Mouse (Mus musculus): Measurements from ENCODE around the gene Ubtf. TPM values are rescaled to one million over a fixed set of nuclear protein-coding genes. Genes with fewer than 3 reads are reported as not detected.
A peak's percentile ranks its signal among the peaks of the same experiment; 100 is the strongest.

The Ubtf gene
- total and polyA plus RNA-seq, 3 experiments, result 14.9 to 59.4 (median 52.5) TPM

DNA sequence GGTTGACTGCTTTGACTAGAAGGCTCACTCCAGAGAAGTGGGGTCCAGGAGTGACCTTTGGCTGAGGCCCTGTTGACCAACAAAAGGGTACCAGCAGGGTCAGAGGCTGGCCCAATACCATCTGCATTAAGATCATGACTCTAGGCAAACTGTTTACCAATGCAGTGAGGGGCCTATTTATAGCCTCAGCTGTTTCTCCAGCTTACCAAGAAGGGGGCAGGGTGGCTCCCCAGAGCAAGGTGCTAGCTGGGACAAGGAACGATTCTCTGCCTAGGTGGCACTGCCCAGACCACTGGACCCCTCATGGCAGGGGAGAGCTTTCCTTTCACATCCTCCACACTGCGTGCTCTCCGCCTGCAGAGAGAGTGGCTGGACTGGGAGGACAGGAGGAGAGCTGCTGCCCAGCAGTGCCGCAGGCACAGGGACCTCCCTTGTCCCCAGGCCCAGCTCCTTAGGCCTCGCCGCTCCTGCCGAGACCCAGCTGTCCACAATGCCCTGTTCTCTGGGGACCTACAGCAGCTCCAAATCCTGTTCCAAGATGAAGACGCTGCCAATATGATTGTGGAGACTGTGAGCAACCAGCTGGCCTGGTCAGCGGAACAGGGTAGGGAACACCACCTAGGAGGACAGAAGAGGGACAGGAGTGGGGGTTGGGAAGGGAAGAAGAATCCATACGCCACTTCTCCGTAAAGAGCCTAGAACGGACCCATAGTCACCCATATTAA lies 50.9 kb downstream of the Ubtf start, which contains the start of gene Asb16:
Gene Asb16, plus strand, starts transcription at position 224 of the 725 bp plus-strand sequence.
- Histone ChIP-seq H3K79me2 (replicated peaks; ENCODE audit: control insufficient read depth, insufficient read depth, low read length) (no peaks in the 10 kb centered on the region), H3K4me3 (no peak within 1 kb of the TSS), H3K27ac (no peak within 1 kb of the TSS), H3K36me3 (ENCODE audit: control insufficient read depth, insufficient read depth, low read length) (no peaks in the 10 kb centered on the region), H3K9ac (ENCODE audit: low read depth, low read length) (no peak within 1 kb of the TSS), H3K27me3 (ENCODE audit: control insufficient read depth, insufficient read depth, low read length) (no peaks in the 10 kb centered on the region), H3K4me1 (ENCODE audit: control insufficient read depth, insufficient read depth, low read length) (no peaks in the 10 kb centered on the region; the same call in 1 of the 2 replicates)
- intact Hi-C loops (cut with DNase I), result loop anchor here (5.0 kb wide), 1 partner anchor 111 kb away; the partner anchor contains the start of gene Tmem101
- 79% methylated on average over 12 of the region's 12 CpGs for WGBS
- no peak for DNase-seq
- TF ChIP-seq POLR2A (IDR thresholded peaks at IDR 0.05; ENCODE audit: insufficient read depth, low read depth, low read length), result no peak
- no peak for TF ChIP-seq CTCF (IDR thresholded peaks at IDR 0.05)
- no peak for TF ChIP-seq EP300 (IDR thresholded peaks at IDR 0.05; ENCODE audit: insufficient read depth, low read depth, low read length)

DNA sequence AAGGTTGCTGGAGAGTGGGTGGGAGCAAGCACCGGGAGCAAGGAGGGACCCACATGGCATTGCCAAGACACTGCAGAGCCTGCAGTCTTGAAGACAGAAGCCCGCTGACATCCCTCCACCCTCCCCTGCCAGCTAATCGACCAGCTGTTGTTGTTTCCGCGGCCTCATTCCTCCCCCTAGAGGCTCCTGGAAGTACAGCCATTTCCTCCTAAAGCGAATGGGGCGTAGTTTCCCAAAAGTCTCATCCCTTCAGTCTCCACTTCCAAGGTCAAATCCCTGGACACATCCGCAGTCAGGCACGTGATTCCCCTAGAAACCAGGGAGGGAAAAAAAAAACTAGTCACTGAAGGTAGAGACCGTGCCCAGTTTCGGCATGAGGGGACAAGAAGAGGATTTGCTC lies 52.1 kb downstream of the Ubtf start:
- peak; percentile 68; the same call in 1 of the 2 replicates for TF ChIP-seq EP300 (IDR thresholded peaks at IDR 0.05; ENCODE audit: insufficient read depth, low read depth, low read length)
- no peak for TF ChIP-seq POLR2A (IDR thresholded peaks at IDR 0.05; ENCODE audit: insufficient read depth, low read depth, low read length)
- TF ChIP-seq CTCF (IDR thresholded peaks at IDR 0.05), result peak; percentile 86
- Histone ChIP-seq H3K79me2 (replicated peaks; ENCODE audit: control insufficient read depth, insufficient read depth, low read length) (no peaks in the 10 kb centered on the region), H3K9ac (ENCODE audit: low read depth, low read length) (no peak overlapping the region), H3K4me3 (no peak overlapping the region), H3K4me1 (ENCODE audit: control insufficient read depth, insufficient read depth, low read length) (no peaks in the 10 kb centered on the region; the same call in 1 of the 2 replicates), H3K27me3 (ENCODE audit: control insufficient read depth, insufficient read depth, low read length) (no peaks in the 10 kb centered on the region), H3K27ac (no peak overlapping the region; the same call in 1 of the 2 replicates), H3K36me3 (ENCODE audit: control insufficient read depth, insufficient read depth, low read length) (no peaks in the 10 kb centered on the region)
- WGBS, result 1% methylated on average over 11 of the region's 11 CpGs
- intact Hi-C loops (cut with DNase I), result loop anchor here (1.0 to 5.0 kb wide), 2 partner anchors 110 to 165 kb away; partner anchors contain the start of gene Tmem101
- DNase-seq, result peak; percentile 75

DNA sequence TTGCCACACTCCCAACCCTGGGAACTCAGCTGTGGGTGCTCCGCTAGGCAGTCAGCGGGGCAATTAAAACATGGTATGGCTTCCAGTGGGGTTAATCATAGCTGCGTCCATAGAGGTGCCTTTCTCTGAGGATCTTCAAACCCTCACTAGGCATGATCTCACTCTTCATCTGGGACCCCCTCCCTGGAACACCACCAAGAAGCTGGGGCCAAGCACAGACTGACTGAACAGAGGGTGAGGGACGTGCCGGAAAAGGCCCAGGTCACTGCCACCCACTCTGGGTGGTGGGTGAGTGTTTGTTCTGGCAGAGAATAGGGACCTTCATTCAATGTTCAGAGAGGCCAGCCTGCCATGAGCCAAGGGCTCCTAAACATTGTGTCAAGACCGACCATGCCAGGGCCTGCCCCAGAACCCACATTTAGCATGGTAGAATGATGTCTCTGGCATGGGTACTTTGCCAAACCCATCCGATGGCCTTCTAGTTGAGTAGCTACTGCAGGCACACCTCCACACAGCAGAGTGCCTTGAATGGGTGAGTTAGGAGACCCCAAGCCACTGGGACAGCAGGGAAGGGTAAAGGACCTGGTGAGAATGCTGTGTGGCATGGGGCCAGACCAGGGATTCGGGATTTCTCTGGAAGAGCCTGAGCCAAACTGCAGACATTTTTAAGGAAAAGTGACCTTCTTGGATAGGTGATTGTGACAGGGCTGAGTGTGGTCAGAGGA lies 52.7 kb downstream of the Ubtf start:
- DNase-seq, result no peak

DNA sequence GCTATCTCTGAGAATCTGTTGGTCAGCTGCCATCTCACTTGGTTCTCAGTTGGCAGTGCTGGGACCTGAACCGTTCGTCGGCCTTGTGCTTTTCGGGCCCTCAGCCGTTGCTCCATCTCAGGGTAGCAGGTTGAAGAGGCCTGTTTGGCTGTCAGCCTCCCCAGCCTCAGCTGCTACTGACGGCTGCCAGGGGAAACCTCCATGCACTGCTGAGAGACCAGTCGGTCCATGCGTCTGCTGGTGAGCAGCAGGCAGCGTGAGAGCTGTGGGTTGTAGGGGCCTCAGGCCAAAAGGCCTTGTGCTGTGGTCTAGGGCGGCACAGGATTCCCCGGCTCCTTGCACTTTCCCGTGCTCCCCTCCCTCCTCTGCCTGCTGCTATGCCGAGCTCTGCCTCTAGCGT lies 53.7 kb downstream of the Ubtf start:
- Histone ChIP-seq H3K27me3 (ENCODE audit: control insufficient read depth, insufficient read depth, low read length) (no peaks in the 10 kb centered on the region), H3K4me3 (no peak overlapping the region), H3K36me3 (ENCODE audit: control insufficient read depth, insufficient read depth, low read length) (no peaks in the 10 kb centered on the region), H3K9ac (ENCODE audit: low read depth, low read length) (no peak overlapping the region), H3K79me2 (replicated peaks; ENCODE audit: control insufficient read depth, insufficient read depth, low read length) (no peaks in the 10 kb centered on the region), H3K4me1 (ENCODE audit: control insufficient read depth, insufficient read depth, low read length) (no peaks in the 10 kb centered on the region; the same call in 1 of the 2 replicates), H3K27ac (no peak overlapping the region)
- WGBS, result 79% methylated on average over 14 of the region's 14 CpGs
- intact Hi-C loops (cut with DNase I), result loop anchor here (5.0 kb wide), 1 partner anchor 109 kb away; the partner anchor contains the start of gene Tmem101
- TF ChIP-seq CTCF (IDR thresholded peaks at IDR 0.05) (no peak), EP300 (IDR thresholded peaks at IDR 0.05; ENCODE audit: insufficient read depth, low read depth, low read length) (no peak), POLR2A (IDR thresholded peaks at IDR 0.05; ENCODE audit: insufficient read depth, low read depth, low read length) (no peak)
- DNase-seq, result no peak

More for the DNA sequence above, 52.7 kb downstream of the Ubtf start:
- H3K4me1 ChIP-seq (ENCODE audit: control insufficient read depth, insufficient read depth, low read length), result no peaks in the 10 kb centered on the region; the same call in 1 of the 2 replicates
- no peaks in the 10 kb centered on the region for H3K27me3 ChIP-seq (ENCODE audit: control insufficient read depth, insufficient read depth, low read length)
- 88% methylated on average over 8 of the region's 8 CpGs for WGBS
- intact Hi-C loops (cut with DNase I), result loop anchor here (1.0 to 5.0 kb wide), 2 partner anchors 109 to 164 kb away; partner anchors contain the start of gene Tmem101
- TF ChIP-seq CTCF (IDR thresholded peaks at IDR 0.05) (no peak), EP300 (IDR thresholded peaks at IDR 0.05; ENCODE audit: insufficient read depth, low read depth, low read length) (no peak), POLR2A (IDR thresholded peaks at IDR 0.05; ENCODE audit: insufficient read depth, low read depth, low read length) (no peak)
- H3K27ac ChIP-seq, result no peak overlapping the region
- no peaks in the 10 kb centered on the region for H3K79me2 ChIP-seq (replicated peaks; ENCODE audit: control insufficient read depth, insufficient read depth, low read length)
- no peak overlapping the region for H3K9ac ChIP-seq (ENCODE audit: low read depth, low read length)
- H3K4me3 ChIP-seq, result no peak overlapping the region
- H3K36me3 ChIP-seq (ENCODE audit: control insufficient read depth, insufficient read depth, low read length), result no peaks in the 10 kb centered on the region

DNA sequence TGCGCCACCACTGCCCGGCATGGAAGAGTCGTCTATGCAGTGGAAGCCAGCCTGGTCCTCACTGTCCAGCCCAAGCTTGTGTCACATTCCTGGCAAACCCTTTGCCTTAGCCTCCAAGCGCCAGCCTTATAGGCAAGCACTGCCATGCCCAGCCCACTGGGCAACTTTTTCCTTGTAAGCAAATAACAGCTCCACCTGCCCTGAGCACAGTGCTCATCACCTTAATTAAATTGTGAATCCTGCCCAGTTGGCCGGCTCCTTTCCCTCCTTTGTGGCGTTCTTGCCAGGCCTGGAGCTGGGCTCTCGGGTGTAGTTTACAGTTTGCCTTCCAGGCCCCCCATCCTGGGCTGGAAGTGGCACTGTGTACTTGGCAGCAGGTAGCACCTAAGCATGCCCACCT lies 56.3 kb downstream of the Ubtf start:
- WGBS, result 95% methylated on average over 7 of the region's 7 CpGs
- no peaks in the 10 kb centered on the region for H3K79me2 ChIP-seq (replicated peaks; ENCODE audit: control insufficient read depth, insufficient read depth, low read length)
- no peaks in the 10 kb centered on the region; the same call in 1 of the 2 replicates for H3K4me1 ChIP-seq (ENCODE audit: control insufficient read depth, insufficient read depth, low read length)
- no peak for DNase-seq
- H3K36me3 ChIP-seq (ENCODE audit: control insufficient read depth, insufficient read depth, low read length), result no peaks in the 10 kb centered on the region
- no peak overlapping the region for H3K4me3 ChIP-seq
- intact Hi-C loops (cut with DNase I), result no loop called here
- no peak for TF ChIP-seq EP300 (IDR thresholded peaks at IDR 0.05; ENCODE audit: insufficient read depth, low read depth, low read length)
- TF ChIP-seq CTCF (IDR thresholded peaks at IDR 0.05), result no peak
- TF ChIP-seq POLR2A (IDR thresholded peaks at IDR 0.05; ENCODE audit: insufficient read depth, low read depth, low read length), result no peak
- no peaks in the 10 kb centered on the region for H3K27me3 ChIP-seq (ENCODE audit: control insufficient read depth, insufficient read depth, low read length)
- no peak overlapping the region for H3K27ac ChIP-seq
- H3K9ac ChIP-seq (ENCODE audit: low read depth, low read length), result no peak overlapping the region
